Mouse (Mus musculus) heart, adult 2 months (tissue): ENCODE measurements around the gene Rora. TPM values are rescaled to one million over a fixed set of nuclear protein-coding genes. Genes with fewer than 3 reads are reported as not detected.
A peak's percentile ranks its signal among the peaks of the same experiment; 100 is the strongest.

Experiments
- DNase-seq, 2 experiments: peaks; one replicate each; pipeline ENCODE4 v3.0.0; 2021
- H3K27ac ChIP-seq: fragments of 200-600 bp; 2 replicates; pipeline ENCODE4 v1.8.1; 2022
- H3K27me3 ChIP-seq: fragments of 200-500 bp; 2 replicates; pipeline ENCODE4 v1.6.1; 2012; ENCODE audit warnings: mild to moderate bottlenecking, low read length, inconsistent platforms, mixed read lengths; ENCODE audit not compliant: control insufficient read depth, insufficient read depth
- H3K36me3 ChIP-seq: fragments of 200-500 bp; 2 replicates; pipeline ENCODE4 v1.6.1; 2012; ENCODE audit warnings: low read length, inconsistent platforms; ENCODE audit not compliant: control insufficient read depth, insufficient read depth
- H3K4me1 ChIP-seq: fragments of 200-500 bp; 2 replicates; pipeline ENCODE4 v1.6.1; 2011; ENCODE audit warnings: low read length; ENCODE audit not compliant: control insufficient read depth, insufficient read depth
- H3K4me3 ChIP-seq: fragments of 200-600 bp; 2 replicates; pipeline ENCODE4 v1.8.1; 2022
- H3K79me2 ChIP-seq: fragments of 200-500 bp; replicated peaks from 2 replicates; pipeline ENCODE4 v1.6.1; 2012; ENCODE audit warnings: mild to moderate bottlenecking, inconsistent platforms, low read length, moderate library complexity, mixed read lengths; ENCODE audit not compliant: control insufficient read depth, insufficient read depth
- H3K9ac ChIP-seq: fragments of 200-500 bp; 2 replicates; pipeline ENCODE4 v1.6.1; 2012; ENCODE audit warnings: low read depth, mild to moderate bottlenecking, control low read depth, inconsistent platforms, low read length, mixed read lengths
- CTCF ChIP-seq: fragments of 200-600 bp; IDR thresholded peaks from 2 replicates; pipeline ENCODE4 v1.8.1; 2022; ENCODE audit warnings: antibody characterized with exemption, mild to moderate bottlenecking, moderate library complexity
- EP300 ChIP-seq: fragments of 200-500 bp; IDR thresholded peaks from 2 replicates; pipeline ENCODE4 v1.6.1; 2011; ENCODE audit warnings: low read depth, low read length, control low read depth; ENCODE audit not compliant: insufficient read depth
- POLR2A ChIP-seq: fragments of 200-500 bp; IDR thresholded peaks from 2 replicates; pipeline ENCODE4 v1.6.1; 2011; ENCODE audit warnings: mild to moderate bottlenecking, low read depth, low read length, control low read depth; ENCODE audit not compliant: insufficient read depth
- WGBS: fragments of 180-500 bp; shearing (Covaris S2); methylation state at CpG from one replicate; pipeline ENCODE4 v1.1.7; 2018; 5-methylcytosine and 5-hydroxymethylcytosine counted together
- intact Hi-C: fragments of 180-260 bp; cut with DNase I; formaldehyde crosslinking; loops from one replicate; pipeline ENCODE4 v1.15.1; 2025
- polyA plus RNA-seq: library from polyadenylated mRNA; depleted of rRNA; stranded (reverse); fragments of >200 nt; gene quantifications from 2 replicates; pipeline ENCODE4 v1.2.3, GENCODE M21; 2012
- total RNA-seq, 2 experiments: library from RNA; stranded (reverse); gene quantifications; 2 replicates each; pipeline ENCODE4 v1.2.3; 2021

Gene Rora
- total and polyA plus RNA-seq, 3 experiments, result 6.7 to 28.9 (median 21.6) TPM

- Histone ChIP-seq H3K4me3 (no peak overlapping the region), H3K36me3 (no peaks in the 10 kb centered on the region), H3K79me2 (no peaks in the 10 kb centered on the region), H3K4me1 (peaks cover 1% of the 10 kb centered on the region; the same call in 1 of the 2 replicates), H3K27ac (no peak overlapping the region), H3K27me3 (no peaks in the 10 kb centered on the region), H3K9ac (no peak overlapping the region)
- no peak for DNase-seq
- intact Hi-C loops, result loop anchor here (5.0 kb wide), 2 partner anchors 466 to 541 kb away; no protein-coding TSS in a partner anchor
- WGBS, result 94% methylated on average over 3 of the region's 3 CpGs
- TF ChIP-seq EP300 (no peak), POLR2A (no peak), CTCF (no peak)
Observed at GRCm38 (mm10) chr9:68825841-68826240, 172.3 kb downstream of the Rora start.

GRCm38 (mm10) chr9:68827441-68827840, 173.9 kb downstream of the Rora start:
- DNase-seq, result no peak
- no peak overlapping the region for H3K27ac ChIP-seq
- no peak for TF ChIP-seq POLR2A
- TF ChIP-seq CTCF, result no peak
- TF ChIP-seq EP300, result no peak
- intact Hi-C loops, result loop anchor here (5.0 kb wide), 2 partner anchors 465 to 540 kb away; no protein-coding TSS in a partner anchor
- no peak overlapping the region for H3K4me3 ChIP-seq
- no peaks in the 10 kb centered on the region for H3K36me3 ChIP-seq
- H3K9ac ChIP-seq, result no peak overlapping the region
- H3K27me3 ChIP-seq, result no peaks in the 10 kb centered on the region
- no peaks in the 10 kb centered on the region for H3K79me2 ChIP-seq
- 73% methylated on average over 3 of the region's 3 CpGs for WGBS
- H3K4me1 ChIP-seq, result peaks cover 1% of the 10 kb centered on the region; the same call in 1 of the 2 replicates

GRCm38 (mm10) chr9:68829903-68830302, 176.3 kb downstream of the Rora start:
- peaks cover 1% of the 10 kb centered on the region; the same call in 1 of the 2 replicates for H3K4me1 ChIP-seq
- WGBS, result 47% methylated on average over 4 of the region's 4 CpGs
- H3K9ac ChIP-seq, result no peak overlapping the region
- H3K4me3 ChIP-seq, result no peak overlapping the region
- no peaks in the 10 kb centered on the region for H3K36me3 ChIP-seq
- no peaks in the 10 kb centered on the region for H3K27me3 ChIP-seq
- H3K79me2 ChIP-seq, result no peaks in the 10 kb centered on the region
- no peak overlapping the region for H3K27ac ChIP-seq
- intact Hi-C loops, result loop anchor here (5.0 kb wide), 3 partner anchors 127 to 537 kb away; no protein-coding TSS in a partner anchor
- DNase-seq, result peak in 1 of 2 experiments; percentile 31
- 0 out of 2 replicates have a peak, but pooled peaks have one; percentile 30 for TF ChIP-seq EP300
- TF ChIP-seq CTCF, result peak; percentile 72
- no peak for TF ChIP-seq POLR2A

- DNase-seq, result no peak
- Histone ChIP-seq H3K27me3 (no peaks in the 10 kb centered on the region), H3K27ac (no peak overlapping the region), H3K79me2 (no peaks in the 10 kb centered on the region), H3K36me3 (no peaks in the 10 kb centered on the region), H3K4me3 (no peak overlapping the region), H3K9ac (no peak overlapping the region), H3K4me1 (peaks cover 3% of the 10 kb centered on the region; the same call in 1 of the 2 replicates)
- no peak for TF ChIP-seq CTCF
- TF ChIP-seq EP300, result no peak
- TF ChIP-seq POLR2A, result no peak
- intact Hi-C loops, result loop anchor here (5.0 kb wide), 1 partner anchor 124 kb away; no protein-coding TSS in a partner anchor
- 93% methylated on average over 6 of the region's 6 CpGs for WGBS
Observed at GRCm38 (mm10) chr9:68833323-68833722, 179.7 kb downstream of the Rora start.

- intact Hi-C loops, result no loop called here
- Histone ChIP-seq H3K27ac (no peak overlapping the region), H3K9ac (no peak overlapping the region), H3K79me2 (no peaks in the 10 kb centered on the region), H3K4me1 (peaks cover 3% of the 10 kb centered on the region; the same call in 1 of the 2 replicates), H3K27me3 (no peaks in the 10 kb centered on the region), H3K36me3 (no peaks in the 10 kb centered on the region), H3K4me3 (no peak overlapping the region)
- 84% methylated on average over 7 of the region's 7 CpGs for WGBS
- TF ChIP-seq CTCF, result no peak
- no peak for TF ChIP-seq POLR2A
- no peak for TF ChIP-seq EP300
- no peak for DNase-seq
Observed at GRCm38 (mm10) chr9:68835037-68835649, 181.6 kb downstream of the Rora start.
